Mouse (Mus musculus): ENCODE data around the gene Zfp385b. TPM values are rescaled to one million over a fixed set of nuclear protein-coding genes. Genes with fewer than 3 reads are reported as not detected.

Zfp385b gene
- polyA plus RNA-seq, 1 experiment, result 0.28 TPM

DNA sequence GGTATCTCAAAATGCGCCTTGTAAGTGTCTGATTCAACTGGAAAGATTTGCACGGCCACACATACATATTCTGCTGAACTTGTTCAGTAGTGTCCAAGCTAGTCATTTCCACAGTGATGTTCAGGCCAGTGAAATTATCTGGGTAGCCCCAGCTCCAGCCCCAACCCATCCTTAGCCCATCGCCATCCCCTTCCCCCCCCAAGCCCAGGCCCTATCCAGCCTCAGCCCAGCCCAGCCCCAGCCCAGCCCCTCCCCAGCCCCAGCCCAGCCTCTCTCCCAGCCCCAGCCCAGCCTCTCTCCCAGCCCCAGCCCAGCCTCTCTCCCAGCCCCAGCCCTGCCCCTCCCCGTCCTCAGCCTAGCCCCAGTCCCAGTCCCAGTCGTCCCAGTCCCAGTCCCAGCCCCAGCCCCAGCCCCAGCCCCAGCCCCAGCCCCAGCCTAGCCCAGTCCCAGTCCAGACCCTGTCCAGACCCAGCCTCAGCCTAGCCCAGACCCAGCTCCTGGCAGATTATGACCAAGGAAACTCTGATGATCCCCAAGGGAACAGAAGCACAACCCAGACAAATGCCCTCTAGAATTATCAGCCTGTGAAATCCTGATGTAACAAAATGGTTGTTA is 409.8 kb downstream of the Zfp385b start:
- peaks cover under 1% of the 10 kb centered on the region for H3K27me3 ChIP-seq (ENCODE audit: control insufficient read depth, insufficient read depth, insufficient read length)
- H3K36me3 ChIP-seq (ENCODE audit: control insufficient read depth, insufficient read depth), result no peaks in the 10 kb centered on the region
- no peaks in the 10 kb centered on the region for H3K79me2 ChIP-seq (ENCODE audit: control insufficient read depth, insufficient read depth)
- no peak overlapping the region for H3K4me2 ChIP-seq (ENCODE audit: low read depth)
- TF ChIP-seq CEBPB (IDR thresholded peaks at IDR 0.05; ENCODE audit: insufficient read depth, poor library complexity, severe bottlenecking), result no peak
- no peak for TF ChIP-seq REST (IDR thresholded peaks at IDR 0.05; ENCODE audit: insufficient read depth, insufficient read length)
- TF ChIP-seq MYOD1 (IDR thresholded peaks at IDR 0.05; ENCODE audit: control insufficient read depth in 1 of 3, insufficient read length in 2 of 3, low read depth in 2 of 3), result no peak
- no peak for TF ChIP-seq POLR2AphosphoS2 (IDR thresholded peaks at IDR 0.05; ENCODE audit: insufficient read length, low read depth)
- no peak for TF ChIP-seq USF1 (IDR thresholded peaks at IDR 0.05; ENCODE audit: low read depth)
- TF ChIP-seq E2F4 (IDR thresholded peaks at IDR 0.05; ENCODE audit: insufficient read depth), result no peak
- no peak for TF ChIP-seq POLR2A (IDR thresholded peaks at IDR 0.05; ENCODE audit: insufficient read length, low read depth)
- no peak for TF ChIP-seq SRF (IDR thresholded peaks at IDR 0.05; ENCODE audit: control insufficient read depth, insufficient read length, low read depth)
- no peak for TF ChIP-seq MYOG (IDR thresholded peaks at IDR 0.05; ENCODE audit: control insufficient read depth in 1 of 3, insufficient read depth in 1 of 3, insufficient read length in 2 of 3, low read depth in 2 of 3)
- H3K4me3 ChIP-seq, result no peak overlapping the region
- H3ac ChIP-seq (ENCODE audit: control insufficient read depth, insufficient read length), result no peak overlapping the region

DNA sequence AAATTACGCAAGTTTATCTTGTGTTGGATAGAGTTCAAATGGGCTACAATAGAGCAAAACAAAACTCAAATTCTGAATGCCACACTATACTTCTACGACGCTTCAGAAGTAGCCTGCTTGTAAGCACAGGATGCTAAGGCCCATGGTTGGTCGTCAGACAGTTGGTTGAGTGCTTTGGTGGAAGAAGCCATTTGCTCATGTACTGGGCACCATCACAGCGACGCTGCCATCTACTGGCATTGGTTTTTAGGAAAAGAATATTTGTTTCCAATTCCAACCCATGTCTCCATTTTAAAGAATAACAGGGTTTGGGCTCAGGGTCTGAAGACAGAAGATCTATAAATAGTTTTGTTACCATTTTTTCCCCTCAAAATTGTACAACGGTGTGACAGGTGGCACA is 410.5 kb downstream of the Zfp385b start:
- Histone ChIP-seq H3K4me2 (ENCODE audit: low read depth) (no peak overlapping the region), H3K4me3 (no peak overlapping the region), H3K36me3 (ENCODE audit: control insufficient read depth, insufficient read depth) (no peaks in the 10 kb centered on the region), H3ac (ENCODE audit: control insufficient read depth, insufficient read length) (no peak overlapping the region), H3K79me2 (ENCODE audit: control insufficient read depth, insufficient read depth) (no peaks in the 10 kb centered on the region), H3K27me3 (ENCODE audit: control insufficient read depth, insufficient read depth, insufficient read length) (no peaks in the 10 kb centered on the region)
- TF ChIP-seq REST (IDR thresholded peaks at IDR 0.05; ENCODE audit: insufficient read depth, insufficient read length), result no peak

DNA sequence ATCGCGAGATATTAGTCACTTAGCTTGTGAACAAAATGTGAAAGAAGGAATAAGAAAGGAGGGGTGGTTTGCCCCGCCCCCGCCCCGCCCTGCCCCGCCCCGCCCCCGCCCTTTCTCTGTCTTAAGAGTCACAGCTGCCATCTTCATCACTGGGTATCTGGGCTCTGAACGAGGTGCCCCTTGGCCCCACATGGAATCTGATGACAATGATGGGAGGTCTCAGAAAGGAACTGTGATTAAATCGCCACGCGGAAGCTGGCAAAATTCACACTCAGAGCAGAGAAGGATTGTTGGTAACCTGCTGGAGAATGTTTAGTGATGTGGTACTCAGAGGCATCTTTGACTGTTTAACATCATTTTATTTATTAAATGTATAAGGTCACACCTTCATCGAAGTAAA is 417.1 kb downstream of the Zfp385b start:
- H3ac ChIP-seq (ENCODE audit: control insufficient read depth, insufficient read length), result no peak overlapping the region
- H3K27me3 ChIP-seq (ENCODE audit: control insufficient read depth, insufficient read depth, insufficient read length), result peaks cover 6% of the 10 kb centered on the region
- H3K79me2 ChIP-seq (ENCODE audit: control insufficient read depth, insufficient read depth), result no peaks in the 10 kb centered on the region
- no peak overlapping the region for H3K4me3 ChIP-seq
- no peaks in the 10 kb centered on the region for H3K36me3 ChIP-seq (ENCODE audit: control insufficient read depth, insufficient read depth)
- TF ChIP-seq USF1 (IDR thresholded peaks at IDR 0.05; ENCODE audit: low read depth) (no peak), E2F4 (IDR thresholded peaks at IDR 0.05; ENCODE audit: insufficient read depth) (no peak), MAX (IDR thresholded peaks at IDR 0.05; ENCODE audit: low read depth) (no peak), TCF12 (IDR thresholded peaks at IDR 0.05; ENCODE audit: insufficient read depth, poor library complexity, severe bottlenecking) (no peak), POLR2AphosphoS2 (IDR thresholded peaks at IDR 0.05; ENCODE audit: insufficient read length, low read depth) (no peak), MYOG (IDR thresholded peaks at IDR 0.05; ENCODE audit: control insufficient read depth in 1 of 3, insufficient read depth in 1 of 3, insufficient read length in 2 of 3, low read depth in 2 of 3) (no peak), MYOD1 (IDR thresholded peaks at IDR 0.05; ENCODE audit: control insufficient read depth in 1 of 3, insufficient read length in 2 of 3, low read depth in 2 of 3) (no peak), POLR2A (IDR thresholded peaks at IDR 0.05; ENCODE audit: insufficient read length, low read depth) (no peak), CEBPB (IDR thresholded peaks at IDR 0.05; ENCODE audit: insufficient read depth, poor library complexity, severe bottlenecking) (no peak), REST (IDR thresholded peaks at IDR 0.05; ENCODE audit: insufficient read depth, insufficient read length) (no peak), TCF3 (IDR thresholded peaks at IDR 0.05; ENCODE audit: insufficient read length, low read depth) (no peak), SRF (IDR thresholded peaks at IDR 0.05; ENCODE audit: control insufficient read depth, insufficient read length, low read depth) (no peak)
- no peak overlapping the region for H3K4me2 ChIP-seq (ENCODE audit: low read depth)

DNA sequence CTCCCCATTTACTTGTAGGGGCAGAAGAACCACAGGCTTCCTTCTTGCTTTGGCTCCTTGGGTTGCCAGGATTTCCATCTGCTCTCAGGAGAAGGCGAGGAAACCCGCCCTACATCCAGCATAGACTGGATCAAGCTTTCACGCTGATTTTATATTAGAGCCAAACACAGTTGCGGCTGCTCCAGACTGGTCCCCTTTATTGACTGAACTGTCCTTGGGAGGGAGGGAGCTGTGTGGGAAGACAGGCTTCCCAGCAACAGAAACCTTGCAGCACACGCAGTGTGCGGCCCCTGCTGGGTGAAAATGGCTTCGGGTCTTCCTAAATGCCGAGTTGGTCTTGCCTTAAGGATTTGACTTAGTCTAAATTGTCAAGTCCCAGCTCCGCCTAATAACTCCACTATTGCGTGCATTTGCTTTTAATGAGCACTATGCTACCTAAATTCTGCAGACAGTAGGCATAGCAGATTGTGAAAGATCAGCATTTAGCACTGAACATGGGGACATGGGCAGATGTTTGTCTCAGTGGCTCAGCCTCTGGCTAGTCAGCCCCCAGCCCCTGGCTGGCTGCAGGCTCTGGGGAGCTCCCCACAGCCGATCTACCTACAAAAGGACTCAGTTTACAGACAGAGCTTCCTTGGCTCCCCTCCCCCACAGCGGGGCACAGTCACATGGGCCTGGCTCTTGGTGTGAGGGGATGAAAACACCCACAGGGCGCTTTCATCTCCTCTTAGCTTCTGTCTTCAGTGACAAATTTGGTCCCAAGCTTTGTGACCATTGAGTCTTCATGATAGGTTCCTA is 417.8 kb downstream of the Zfp385b start:
- H3K79me2 ChIP-seq (ENCODE audit: control insufficient read depth, insufficient read depth), result no peaks in the 10 kb centered on the region
- no peak overlapping the region for H3K4me2 ChIP-seq (ENCODE audit: low read depth)
- no peaks in the 10 kb centered on the region for H3K36me3 ChIP-seq (ENCODE audit: control insufficient read depth, insufficient read depth)
- H3K4me3 ChIP-seq, result no peak overlapping the region
- TF ChIP-seq CEBPB (IDR thresholded peaks at IDR 0.05; ENCODE audit: insufficient read depth, poor library complexity, severe bottlenecking) (no peak), TCF12 (IDR thresholded peaks at IDR 0.05; ENCODE audit: insufficient read depth, poor library complexity, severe bottlenecking) (no peak), SRF (IDR thresholded peaks at IDR 0.05; ENCODE audit: control insufficient read depth, insufficient read length, low read depth) (no peak), MAX (IDR thresholded peaks at IDR 0.05; ENCODE audit: low read depth) (no peak), REST (IDR thresholded peaks at IDR 0.05; ENCODE audit: insufficient read depth, insufficient read length) (no peak), POLR2A (IDR thresholded peaks at IDR 0.05; ENCODE audit: insufficient read length, low read depth) (no peak), MYOG (IDR thresholded peaks at IDR 0.05; ENCODE audit: control insufficient read depth in 1 of 3, insufficient read depth in 1 of 3, insufficient read length in 2 of 3, low read depth in 2 of 3) (no peak), USF1 (IDR thresholded peaks at IDR 0.05; ENCODE audit: low read depth) (no peak), POLR2AphosphoS2 (IDR thresholded peaks at IDR 0.05; ENCODE audit: insufficient read length, low read depth) (no peak), E2F4 (IDR thresholded peaks at IDR 0.05; ENCODE audit: insufficient read depth) (no peak), TCF3 (IDR thresholded peaks at IDR 0.05; ENCODE audit: insufficient read length, low read depth) (no peak), MYOD1 (IDR thresholded peaks at IDR 0.05; ENCODE audit: control insufficient read depth in 1 of 3, insufficient read length in 2 of 3, low read depth in 2 of 3) (no peak)
- H3ac ChIP-seq (ENCODE audit: control insufficient read depth, insufficient read length), result no peak overlapping the region
- peaks cover 6% of the 10 kb centered on the region for H3K27me3 ChIP-seq (ENCODE audit: control insufficient read depth, insufficient read depth, insufficient read length)
